Mouse (Mus musculus) kidney, postnatal 0 days (tissue): ENCODE data around the gene Coq8a. TPM values are rescaled to one million over a fixed set of nuclear protein-coding genes. Genes with fewer than 3 reads are reported as not detected.
A peak's percentile ranks its signal among the peaks of the same experiment; 100 is the strongest.

Experiments
- ATAC-seq: fragments of 200-750 bp; cut with Nextera tagmentation; replicated peaks from 2 replicates; pipeline ENCODE4 v1.8.0; 2017; ENCODE audit warnings: low read depth, moderate number of reproducible peaks, moderate TSS enrichment, moderate library complexity; ENCODE audit not compliant: low FRiP score
- DNase-seq: peaks from one replicate; pipeline ENCODE4 v3.0.0-alpha.2; 2016; ENCODE audit warnings: low spot score
- H3K27ac ChIP-seq: fragments of 300-500 bp; sonication (generic); 2 replicates; pipeline ENCODE4 v1.5.1; 2014; ENCODE audit warnings: mild to moderate bottlenecking
- H3K27me3 ChIP-seq: fragments of 300-500 bp; sonication (generic); 2 replicates; pipeline ENCODE4 v1.6.1; 2014; ENCODE audit warnings: low read length, mixed read lengths; ENCODE audit not compliant: insufficient read depth
- H3K36me3 ChIP-seq: fragments of 300-500 bp; sonication (generic); 2 replicates; pipeline ENCODE4 v1.6.1; 2014; ENCODE audit warnings: low read length, mixed read lengths; ENCODE audit not compliant: insufficient read depth
- H3K4me1 ChIP-seq: fragments of 300-500 bp; sonication (generic); replicated peaks from 2 replicates; pipeline ENCODE4 v1.6.1; 2014; ENCODE audit warnings: antibody characterized with exemption, low read length, mixed read lengths; ENCODE audit not compliant: insufficient read depth
- H3K4me2 ChIP-seq: fragments of 300-500 bp; sonication (generic); 2 replicates; pipeline ENCODE4 v1.6.1; 2014; ENCODE audit warnings: mild to moderate bottlenecking, low read length, moderate library complexity, mixed read lengths
- H3K4me3 ChIP-seq: fragments of 300-500 bp; sonication (generic); replicated peaks from 2 replicates; pipeline ENCODE4 v1.5.1; 2014; ENCODE audit warnings: low read depth, low read length
- H3K9ac ChIP-seq: fragments of 300-500 bp; sonication (generic); 2 replicates; pipeline ENCODE4 v1.6.1; 2014; ENCODE audit warnings: low read depth, low read length
- H3K9me3 ChIP-seq: fragments of 300-500 bp; sonication (generic); replicated peaks from 2 replicates; pipeline ENCODE4 v1.6.1; 2016; ENCODE audit warnings: low read length, inconsistent platforms, mixed read lengths
- CTCF ChIP-seq: IDR thresholded peaks from 2 replicates; pipeline ENCODE4 v1.5.1; 2016; ENCODE audit warnings: antibody characterized with exemption, low read depth, mild to moderate bottlenecking, moderate library complexity
- whole genome bisulfite sequencing: fragments of 180-500 bp; shearing (Covaris S2); extraction: QIAGEN DNeasy Blood & Tissue Kit; methylation state at CpG from one replicate; pipeline ENCODE4 v1.1.7; 2014; 5-methylcytosine and 5-hydroxymethylcytosine counted together
- polyA plus RNA-seq: library from polyadenylated mRNA; unstranded; fragments of >200 nt; fragmentation: Nextera tagmentation; extraction: Ambion mirVana; gene quantifications from 2 replicates; pipeline ENCODE4 v1.2.1, GENCODE M21; 2015

Coq8a gene
- polyA plus RNA-seq, 1 experiment from 2014 or later, result 31.5 TPM

GRCm38 (mm10) chr1:180131402-180131801 is 68.0 kb downstream of the Coq8a start:
- DNase-seq (peak; percentile 28), ATAC-seq (no peak)
- H3K27ac ChIP-seq, result no peak overlapping the region
- WGBS, result 44% methylated on average over 3 of the region's 3 CpGs
- no peaks in the 10 kb centered on the region for H3K9me3 ChIP-seq
- no peak overlapping the region for H3K4me2 ChIP-seq
- no peak overlapping the region for H3K9ac ChIP-seq
- peaks cover under 1% of the 10 kb centered on the region for H3K36me3 ChIP-seq
- H3K4me1 ChIP-seq, result no peaks in the 10 kb centered on the region
- H3K4me3 ChIP-seq, result no peak overlapping the region
- peak; percentile 47; the same call in 1 of the 2 replicates for TF ChIP-seq CTCF
- H3K27me3 ChIP-seq, result no peaks in the 10 kb centered on the region

GRCm38 (mm10) chr1:180128077-180128792 is 71.2 kb downstream of the Coq8a start:
- no peak for TF ChIP-seq CTCF
- DNase-seq (no peak), ATAC-seq (no peak)
- Histone ChIP-seq H3K27ac (no peak overlapping the region), H3K27me3 (no peaks in the 10 kb centered on the region), H3K4me3 (no peak overlapping the region), H3K4me2 (no peak overlapping the region), H3K9me3 (no peaks in the 10 kb centered on the region), H3K9ac (no peak overlapping the region), H3K4me1 (no peaks in the 10 kb centered on the region), H3K36me3 (0 out of 2 replicates have a peak, but pooled peaks cover 2% of the 10 kb centered on the region)
- WGBS, result 82% methylated on average over 5 of the region's 5 CpGs

GRCm38 (mm10) chr1:180118233-180118632 is 81.2 kb downstream of the Coq8a start:
- WGBS, result 87% methylated on average over 8 of the region's 8 CpGs
- TF ChIP-seq CTCF, result no peak
- H3K4me2 ChIP-seq, result no peak overlapping the region
- no peak overlapping the region for H3K4me3 ChIP-seq
- H3K4me1 ChIP-seq, result no peaks in the 10 kb centered on the region
- H3K36me3 ChIP-seq, result peaks cover 13% of the 10 kb centered on the region; the same call in 1 of the 2 replicates
- H3K27ac ChIP-seq, result no peak overlapping the region
- ATAC-seq (no peak), DNase-seq (no peak)
- H3K9me3 ChIP-seq, result no peaks in the 10 kb centered on the region
- H3K27me3 ChIP-seq, result no peaks in the 10 kb centered on the region
- no peak overlapping the region for H3K9ac ChIP-seq

GRCm38 (mm10) chr1:180116525-180116924 is 82.9 kb downstream of the Coq8a start:
- 87% methylated on average over 1 of the region's 1 CpGs for WGBS
- no peak for ATAC-seq

More at GRCm38 (mm10) chr1:180116525-180116924, 82.9 kb downstream of the Coq8a start:
- peak; percentile 65 for TF ChIP-seq CTCF
- Histone ChIP-seq H3K4me2 (no peak overlapping the region), H3K27me3 (no peaks in the 10 kb centered on the region), H3K36me3 (peaks cover 20% of the 10 kb centered on the region), H3K27ac (no peak overlapping the region), H3K9me3 (no peaks in the 10 kb centered on the region), H3K9ac (no peak overlapping the region), H3K4me3 (no peak overlapping the region), H3K4me1 (no peaks in the 10 kb centered on the region)
- peak; percentile 18 for DNase-seq

Other genes with a start within 250 kb of the Coq8a start
- 15.8 and 17.4 TPM in 2 replicates for gene Cdc42bpa, start 239.1 kb downstream of the Coq8a start, polyA plus RNA-seq
- gene Psen2, start 63.8 kb upstream of the Coq8a start, polyA plus RNA-seq, result 19.8 and 20.8 TPM in 2 replicates
- gene Itpkb, start 130.9 kb upstream of the Coq8a start, polyA plus RNA-seq, result 6.8 and 7.1 TPM in 2 replicates